Mouse (Mus musculus): Measurements from ENCODE around the gene Higd1c. TPM values are rescaled to one million over a fixed set of nuclear protein-coding genes. Genes with fewer than 3 reads are reported as not detected.
"Not testable (repeated sequence)": the region's sequence is repeated elsewhere in the genome, so short reads cannot be mapped to it uniquely, and the experiment has no call there.

Higd1c gene
- total RNA-seq (2021), result not detected

GRCm38 (mm10) chr15:100364242-100364641, at the start of gene Higd1c:
Gene Higd1c (plus strand): TSS chr15:100364542.
- no peak for DNase-seq

- DNase-seq, result not testable (repeated sequence)
Measured at GRCm38 (mm10) chr15:100318014-100318671, 46.2 kb upstream of the Higd1c start.

GRCm38 (mm10) chr15:100319884-100320283, 44.5 kb upstream of the Higd1c start:
- no peak for DNase-seq

- DNase-seq, result no peak
Measured at GRCm38 (mm10) chr15:100320295-100320905, 43.9 kb upstream of the Higd1c start.

- peak; percentile 63 for DNase-seq
Measured at GRCm38 (mm10) chr15:100321134-100321533, 43.2 kb upstream of the Higd1c start.

- DNase-seq, result no peak
Measured at GRCm38 (mm10) chr15:100324021-100324591, 40.2 kb upstream of the Higd1c start.

- DNase-seq, result no peak
Measured at GRCm38 (mm10) chr15:100325235-100325634, 39.1 kb upstream of the Higd1c start.

- not testable (repeated sequence) for DNase-seq
Measured at GRCm38 (mm10) chr15:100328089-100328488, 36.3 kb upstream of the Higd1c start.

GRCm38 (mm10) chr15:100329336-100329735, 35.0 kb upstream of the Higd1c start:
- not testable (repeated sequence) for DNase-seq

- no peak for DNase-seq
Measured at GRCm38 (mm10) chr15:100330739-100331138, 33.6 kb upstream of the Higd1c start.

GRCm38 (mm10) chr15:100332077-100332961, 32.0 kb upstream of the Higd1c start:
- DNase-seq, result not testable (repeated sequence)

GRCm38 (mm10) chr15:100334629-100335028, 29.7 kb upstream of the Higd1c start, which contains the start of gene Mettl7a3:
Gene Mettl7a3 (plus strand): TSS chr15:100334929.
- DNase-seq, result no peak

GRCm38 (mm10) chr15:100337328-100337727, 27.0 kb upstream of the Higd1c start:
- DNase-seq, result not testable (repeated sequence)

GRCm38 (mm10) chr15:100337847-100338246, 26.5 kb upstream of the Higd1c start:
- DNase-seq, result peak; percentile 69

- not testable (repeated sequence) for DNase-seq
Measured at GRCm38 (mm10) chr15:100341314-100341980, 22.9 kb upstream of the Higd1c start.

- DNase-seq, result peak; percentile 21
Measured at GRCm38 (mm10) chr15:100345484-100345883, 18.9 kb upstream of the Higd1c start.

GRCm38 (mm10) chr15:100346761-100347160, 17.6 kb upstream of the Higd1c start:
- no peak for DNase-seq

GRCm38 (mm10) chr15:100349496-100349895, 14.8 kb upstream of the Higd1c start:
- no peak for DNase-seq

GRCm38 (mm10) chr15:100351501-100352060, 12.8 kb upstream of the Higd1c start:
- DNase-seq, result peak; percentile 14

GRCm38 (mm10) chr15:100352711-100353250, 11.6 kb upstream of the Higd1c start, which contains the start of the genes Methig1 and Mettl7a2:
Gene Methig1 (plus strand): TSS chr15:100353149.
Gene Mettl7a2 (plus strand): TSS chr15:100353200.
- no peak for DNase-seq

- not testable (repeated sequence) for DNase-seq
Measured at GRCm38 (mm10) chr15:100353399-100353798, 10.9 kb upstream of the Higd1c start.
